Mouse (Mus musculus) small intestine, adult 2 months (tissue): ENCODE measurements around the gene Srp9.

ENCODE experiments used
- CTCF ChIP-seq: fragments of 200-500 bp; IDR thresholded peaks from 2 replicates; pipeline ENCODE4 v1.5.1; 2012; ENCODE audit warnings: low read depth, mild to moderate bottlenecking, control low read depth, inconsistent platforms, low read length, moderate library complexity, mixed read lengths; ENCODE audit not compliant: insufficient replicate concordance, insufficient read length; ENCODE audit errors: extremely low read depth
- POLR2A ChIP-seq: fragments of 200-500 bp; IDR thresholded peaks from 2 replicates; pipeline ENCODE4 v1.6.1; 2012; ENCODE audit warnings: low read depth, mild to moderate bottlenecking, control low read depth, inconsistent platforms, low read length, moderate library complexity

- TF ChIP-seq CTCF = no peak
- no peak for TF ChIP-seq POLR2A
Observed at GRCm38 (mm10) chr1:182148864-182149514, 24.5 kb downstream of the Srp9 start.
